Mouse (Mus musculus) G1E (cell line): ENCODE measurements around the gene Frmd5.

ENCODE experiments used
- CTCF ChIP-seq: IDR thresholded peaks from 2 replicates; pipeline ENCODE4 v1.5.1; 2012; ENCODE audit warnings: low read depth, low read length, inconsistent platforms, mixed read lengths
- GATA1 ChIP-seq: IDR thresholded peaks from 2 replicates; pipeline ENCODE4 v1.6.1; 2012; ENCODE audit warnings: borderline replicate concordance, low read length, inconsistent platforms, mixed read lengths
- POLR2AphosphoS5 ChIP-seq: IDR thresholded peaks from 2 replicates; pipeline ENCODE4 v1.6.1; 2012; ENCODE audit warnings: low read depth, low read length, inconsistent platforms; ENCODE audit not compliant: insufficient replicate concordance
- TAL1 ChIP-seq: conservative IDR thresholded peaks from 2 replicates; pipeline ENCODE4 v1.6.1; 2012; ENCODE audit warnings: low read depth, low read length, inconsistent platforms, mixed read lengths

DNA sequence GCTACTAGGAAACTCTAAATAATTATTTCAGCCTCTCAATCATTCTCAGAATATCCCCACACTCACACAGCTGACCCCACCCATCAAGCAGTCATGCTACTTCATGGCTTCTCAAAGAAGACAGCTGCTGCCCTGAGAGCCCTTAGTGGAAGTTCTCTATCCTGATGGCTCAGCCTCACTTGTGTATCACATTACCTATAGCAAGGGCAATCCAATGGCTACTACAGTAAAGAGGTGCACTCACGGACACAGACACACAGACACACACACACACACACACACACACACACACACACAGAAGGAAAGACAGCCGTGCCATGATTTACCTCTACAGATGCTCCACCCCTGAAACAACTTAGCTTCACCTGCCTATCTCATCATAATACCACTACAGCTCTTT lies 65.7 kb downstream of the Frmd5 start:
- TF ChIP-seq CTCF (no peak), TAL1 (no peak), GATA1 (no peak), POLR2AphosphoS5 (no peak)
